Mouse (Mus musculus): ENCODE results near the gene Tiam2. TPM values are rescaled to one million over a fixed set of nuclear protein-coding genes. Genes with fewer than 3 reads are reported as not detected.

The Tiam2 gene
- polyA plus RNA-seq, 1 experiment from 2014 or later, result 4.4 TPM

- Histone ChIP-seq H3K9me3 (replicated peaks) (no peaks in the 10 kb centered on the region), H3K36me3 (no peaks in the 10 kb centered on the region), H3K4me1 (replicated peaks) (no peaks in the 10 kb centered on the region), H3K27me3 (replicated peaks) (no peaks in the 10 kb centered on the region), H3K27ac (ENCODE audit: poor library complexity, severe bottlenecking) (no peak overlapping the region), H3K9ac (no peak overlapping the region), H3K4me3 (no peak overlapping the region), H3K4me2 (no peak overlapping the region)
- WGBS, result 85% methylated on average over 8 of the region's 8 CpGs
- ATAC-seq (ENCODE audit: insufficient number of reproducible peaks, low FRiP score), result no peak
Observed at GRCm38 (mm10) chr17:3483091-3483490, 156.7 kb downstream of the Tiam2 start.

- WGBS, result 66% methylated on average over 7 of the region's 7 CpGs
- no peaks in the 10 kb centered on the region for H3K9me3 ChIP-seq (replicated peaks)
- ATAC-seq (ENCODE audit: insufficient number of reproducible peaks, low FRiP score), result no peak
- no peaks in the 10 kb centered on the region for H3K36me3 ChIP-seq
- H3K4me3 ChIP-seq, result no peak overlapping the region
- no peak overlapping the region for H3K4me2 ChIP-seq
- H3K27ac ChIP-seq (ENCODE audit: poor library complexity, severe bottlenecking), result no peak overlapping the region
- no peaks in the 10 kb centered on the region for H3K27me3 ChIP-seq (replicated peaks)
- H3K4me1 ChIP-seq (replicated peaks), result no peaks in the 10 kb centered on the region
- H3K9ac ChIP-seq, result no peak overlapping the region
Observed at GRCm38 (mm10) chr17:3485851-3486250, 159.5 kb downstream of the Tiam2 start.

GRCm38 (mm10) chr17:3487211-3487610 lies 160.8 kb downstream of the Tiam2 start:
- H3K9ac ChIP-seq, result no peak overlapping the region
- no peak overlapping the region for H3K4me3 ChIP-seq
- no peak overlapping the region for H3K27ac ChIP-seq (ENCODE audit: poor library complexity, severe bottlenecking)
- 86% methylated on average over 4 of the region's 4 CpGs for WGBS
- no peaks in the 10 kb centered on the region for H3K9me3 ChIP-seq (replicated peaks)
- no peak overlapping the region for H3K4me2 ChIP-seq
- no peak for ATAC-seq (ENCODE audit: insufficient number of reproducible peaks, low FRiP score)
- H3K4me1 ChIP-seq (replicated peaks), result no peaks in the 10 kb centered on the region
- H3K27me3 ChIP-seq (replicated peaks), result no peaks in the 10 kb centered on the region
- no peaks in the 10 kb centered on the region for H3K36me3 ChIP-seq

GRCm38 (mm10) chr17:3487721-3488601 lies 161.6 kb downstream of the Tiam2 start:
- Histone ChIP-seq H3K4me2 (no peak overlapping the region), H3K27ac (ENCODE audit: poor library complexity, severe bottlenecking) (no peak overlapping the region), H3K4me1 (replicated peaks) (no peaks in the 10 kb centered on the region), H3K4me3 (no peak overlapping the region), H3K36me3 (no peaks in the 10 kb centered on the region), H3K9ac (no peak overlapping the region), H3K27me3 (replicated peaks) (no peaks in the 10 kb centered on the region), H3K9me3 (replicated peaks) (no peaks in the 10 kb centered on the region)
- no peak for ATAC-seq (ENCODE audit: insufficient number of reproducible peaks, low FRiP score)
- 71% methylated on average over 12 of the region's 12 CpGs for WGBS

GRCm38 (mm10) chr17:3490216-3490895 lies 164.0 kb downstream of the Tiam2 start:
- 76% methylated on average over 11 of the region's 11 CpGs for WGBS
- no peaks in the 10 kb centered on the region for H3K9me3 ChIP-seq (replicated peaks)

GRCm38 (mm10) chr17:3491065-3491464 lies 164.7 kb downstream of the Tiam2 start:
- no peak overlapping the region for H3K4me3 ChIP-seq
- 52% methylated on average over 5 of the region's 5 CpGs for WGBS
- no peaks in the 10 kb centered on the region for H3K36me3 ChIP-seq
- no peak for ATAC-seq (ENCODE audit: insufficient number of reproducible peaks, low FRiP score)
- H3K4me2 ChIP-seq, result no peak overlapping the region
- H3K27ac ChIP-seq (ENCODE audit: poor library complexity, severe bottlenecking), result no peak overlapping the region
- no peaks in the 10 kb centered on the region for H3K27me3 ChIP-seq (replicated peaks)
- H3K9ac ChIP-seq, result no peak overlapping the region
- H3K9me3 ChIP-seq (replicated peaks), result no peaks in the 10 kb centered on the region
- no peaks in the 10 kb centered on the region for H3K4me1 ChIP-seq (replicated peaks)

More at GRCm38 (mm10) chr17:3490216-3490895, 164.0 kb downstream of the Tiam2 start:
- Histone ChIP-seq H3K27me3 (replicated peaks) (no peaks in the 10 kb centered on the region), H3K4me1 (replicated peaks) (no peaks in the 10 kb centered on the region), H3K4me2 (no peak overlapping the region), H3K9ac (no peak overlapping the region), H3K36me3 (no peaks in the 10 kb centered on the region), H3K4me3 (no peak overlapping the region), H3K27ac (ENCODE audit: poor library complexity, severe bottlenecking) (no peak overlapping the region)
- ATAC-seq (ENCODE audit: insufficient number of reproducible peaks, low FRiP score), result no peak

- H3K27me3 ChIP-seq (replicated peaks), result no peaks in the 10 kb centered on the region
- H3K4me3 ChIP-seq, result no peak overlapping the region
- no peak overlapping the region for H3K9ac ChIP-seq
- H3K4me2 ChIP-seq, result no peak overlapping the region
- H3K4me1 ChIP-seq (replicated peaks), result no peaks in the 10 kb centered on the region
- H3K36me3 ChIP-seq, result no peaks in the 10 kb centered on the region
- H3K9me3 ChIP-seq (replicated peaks), result no peaks in the 10 kb centered on the region
- no peak for ATAC-seq (ENCODE audit: insufficient number of reproducible peaks, low FRiP score)
- H3K27ac ChIP-seq (ENCODE audit: poor library complexity, severe bottlenecking), result no peak overlapping the region
- WGBS, result 83% methylated on average over 6 of the region's 6 CpGs
Observed at GRCm38 (mm10) chr17:3491667-3492066, 165.3 kb downstream of the Tiam2 start.

GRCm38 (mm10) chr17:3495576-3495975 lies 169.2 kb downstream of the Tiam2 start:
- no peak overlapping the region for H3K4me3 ChIP-seq
- no peaks in the 10 kb centered on the region for H3K27me3 ChIP-seq (replicated peaks)
- H3K4me1 ChIP-seq (replicated peaks), result no peaks in the 10 kb centered on the region
- WGBS, result 67% methylated on average over 2 of the region's 2 CpGs
- no peak for ATAC-seq (ENCODE audit: insufficient number of reproducible peaks, low FRiP score)
- no peak overlapping the region for H3K27ac ChIP-seq (ENCODE audit: poor library complexity, severe bottlenecking)
- H3K4me2 ChIP-seq, result no peak overlapping the region
- H3K36me3 ChIP-seq, result no peaks in the 10 kb centered on the region
- no peaks in the 10 kb centered on the region for H3K9me3 ChIP-seq (replicated peaks)
- H3K9ac ChIP-seq, result no peak overlapping the region

GRCm38 (mm10) chr17:3496080-3496479 lies 169.7 kb downstream of the Tiam2 start:
- no peak overlapping the region for H3K27ac ChIP-seq (ENCODE audit: poor library complexity, severe bottlenecking)
- H3K4me3 ChIP-seq, result no peak overlapping the region
- H3K9me3 ChIP-seq (replicated peaks), result no peaks in the 10 kb centered on the region
- WGBS, result 83% methylated on average over 3 of the region's 3 CpGs
- H3K4me2 ChIP-seq, result no peak overlapping the region
- no peaks in the 10 kb centered on the region for H3K27me3 ChIP-seq (replicated peaks)
- H3K36me3 ChIP-seq, result no peaks in the 10 kb centered on the region
- ATAC-seq (ENCODE audit: insufficient number of reproducible peaks, low FRiP score), result no peak
- no peak overlapping the region for H3K9ac ChIP-seq
- H3K4me1 ChIP-seq (replicated peaks), result no peaks in the 10 kb centered on the region

- no peak for ATAC-seq (ENCODE audit: insufficient number of reproducible peaks, low FRiP score)
- Histone ChIP-seq H3K27me3 (replicated peaks) (no peaks in the 10 kb centered on the region), H3K36me3 (no peaks in the 10 kb centered on the region), H3K9me3 (replicated peaks) (no peaks in the 10 kb centered on the region), H3K4me1 (replicated peaks) (no peaks in the 10 kb centered on the region), H3K4me2 (no peak overlapping the region), H3K9ac (no peak overlapping the region), H3K27ac (ENCODE audit: poor library complexity, severe bottlenecking) (no peak overlapping the region), H3K4me3 (no peak overlapping the region)
- 30% methylated on average over 3 of the region's 3 CpGs for WGBS
Observed at GRCm38 (mm10) chr17:3498086-3498485, 171.7 kb downstream of the Tiam2 start.

GRCm38 (mm10) chr17:3498580-3498979 lies 172.2 kb downstream of the Tiam2 start:
- 83% methylated on average over 3 of the region's 3 CpGs for WGBS
- H3K4me1 ChIP-seq (replicated peaks), result no peaks in the 10 kb centered on the region
- H3K4me3 ChIP-seq, result no peak overlapping the region
- H3K36me3 ChIP-seq, result no peaks in the 10 kb centered on the region
- H3K4me2 ChIP-seq, result no peak overlapping the region
- H3K27ac ChIP-seq (ENCODE audit: poor library complexity, severe bottlenecking), result no peak overlapping the region
- no peak overlapping the region for H3K9ac ChIP-seq
- ATAC-seq (ENCODE audit: insufficient number of reproducible peaks, low FRiP score), result no peak
- no peaks in the 10 kb centered on the region for H3K9me3 ChIP-seq (replicated peaks)
- no peaks in the 10 kb centered on the region for H3K27me3 ChIP-seq (replicated peaks)
